Mouse (Mus musculus): ENCODE measurements around the gene Psmd9. TPM values are rescaled to one million over a fixed set of nuclear protein-coding genes. Genes with fewer than 3 reads are reported as not detected.

Gene Psmd9
- total RNA-seq, 2 experiments from 2014 or later, result 9.6 to 14.0 TPM

- no peak for ATAC-seq (ENCODE audit: poor library complexity, severe bottlenecking)
Observed at GRCm38 (mm10) chr5:123294653-123295052, 125.4 kb downstream of the Psmd9 start.

DNA sequence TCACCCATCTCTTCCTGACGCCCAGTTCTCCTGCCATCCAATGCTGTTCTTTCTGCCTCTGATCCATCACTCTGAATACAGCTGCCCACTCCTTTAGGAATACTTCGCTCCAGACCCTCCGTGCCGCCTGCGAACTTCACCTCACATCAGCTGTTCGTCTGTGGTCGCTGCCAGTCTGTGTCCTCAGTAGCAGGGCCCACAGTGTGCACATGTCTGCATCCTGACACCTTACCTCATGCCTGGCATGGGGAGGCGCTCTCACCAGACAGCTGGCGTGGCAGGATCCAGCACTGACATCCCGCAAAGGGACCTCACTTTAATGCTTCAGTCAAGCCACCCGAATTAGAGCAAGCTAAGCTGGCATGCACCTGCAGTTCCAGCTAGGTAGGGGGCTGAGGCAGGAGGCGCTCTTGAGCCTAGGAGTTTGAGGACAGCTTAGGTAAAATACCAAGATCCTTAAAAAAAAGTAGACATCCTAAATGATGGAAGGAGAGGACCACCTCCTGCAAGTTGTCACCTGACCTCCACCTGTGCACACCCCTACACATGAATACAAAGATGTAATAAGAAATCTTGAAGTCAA, 127.1 kb downstream of the Psmd9 start:
- ATAC-seq (ENCODE audit: poor library complexity, severe bottlenecking), result no peak

DNA sequence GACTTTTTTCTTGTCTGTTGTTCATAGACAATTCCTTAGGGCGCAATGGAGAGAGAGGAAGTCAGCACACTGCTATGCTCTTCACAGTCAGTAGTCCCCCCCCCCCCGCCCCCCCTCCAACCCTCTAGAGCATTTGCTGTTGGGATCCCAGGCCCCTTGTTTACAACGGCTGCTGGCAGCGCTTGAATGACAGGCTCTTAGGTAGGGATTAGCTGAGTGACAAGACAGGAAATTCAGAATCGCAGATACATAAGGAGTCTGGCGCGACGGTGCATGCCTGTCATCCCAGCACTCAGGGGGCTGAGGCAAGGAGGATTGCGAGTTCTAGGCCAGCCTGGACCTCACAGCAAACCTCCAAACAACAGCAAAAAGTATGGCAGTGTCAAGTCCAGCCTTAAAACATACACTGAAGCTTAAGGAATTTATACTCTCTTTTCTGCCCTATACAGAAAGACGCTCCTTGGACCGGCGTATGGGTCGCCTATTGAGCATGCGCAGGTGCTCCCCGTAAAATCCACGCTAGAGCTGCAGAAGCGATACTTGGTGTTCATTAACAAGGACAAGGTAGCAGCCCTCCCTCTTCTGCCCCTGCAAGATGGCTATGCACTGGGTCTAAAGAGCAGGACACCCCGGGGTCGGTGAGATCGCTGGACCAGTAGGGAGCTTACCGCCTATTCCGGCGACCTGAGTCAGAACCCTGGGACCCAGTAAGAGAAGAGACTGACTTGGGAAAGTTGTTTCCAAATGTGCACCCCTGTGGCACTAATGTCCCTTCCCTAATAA, 128.0 kb downstream of the Psmd9 start:
- no peak for ATAC-seq (ENCODE audit: poor library complexity, severe bottlenecking)

GRCm38 (mm10) chr5:123297830-123298229, 128.6 kb downstream of the Psmd9 start:
- no peak for ATAC-seq (ENCODE audit: poor library complexity, severe bottlenecking)

GRCm38 (mm10) chr5:123298526-123298925, 129.3 kb downstream of the Psmd9 start:
- ATAC-seq (ENCODE audit: poor library complexity, severe bottlenecking), result no peak

Other genes with a start within 250 kb of the Psmd9 start
- 29.1 and 38.3 TPM in 2 replicates for gene Kdm2b, start 179.6 kb upstream of the Psmd9 start, total RNA-seq (2015)
- gene Kdm2b, start 179.6 kb upstream of the Psmd9 start, total RNA-seq (2017), result 31.6 and 38.6 TPM in 2 replicates
- 80.5 and 87.4 TPM in 2 replicates for gene Orai1, start 154.3 kb upstream of the Psmd9 start, total RNA-seq (2015)
- 21.0 and 21.8 TPM in 2 replicates for gene Orai1, start 154.3 kb upstream of the Psmd9 start, total RNA-seq (2017)
- not detected in 2 replicates for gene Morn3, start 122.4 kb upstream of the Psmd9 start, total RNA-seq (2015)
- not detected in 2 replicates for gene Morn3, start 122.4 kb upstream of the Psmd9 start, total RNA-seq (2017)
- gene Tmem120b, start 101.0 kb upstream of the Psmd9 start, total RNA-seq (2015), result 0.87 and 2.5 TPM in 2 replicates
- gene Tmem120b, start 101.0 kb upstream of the Psmd9 start, total RNA-seq (2017), result 0.29 and 1.3 TPM in 2 replicates
- gene Rhof, start 36.7 kb upstream of the Psmd9 start, total RNA-seq (2015), result 5.4 and 7.6 TPM in 2 replicates
- gene Rhof, start 36.7 kb upstream of the Psmd9 start, total RNA-seq (2017), result 6.4 and 6.5 TPM in 2 replicates
- 40.4 and 44.9 TPM in 2 replicates for gene Setd1b, start 27.2 kb upstream of the Psmd9 start, total RNA-seq (2015)
- 4.1 and 8.7 TPM in 2 replicates for gene Setd1b, start 27.2 kb upstream of the Psmd9 start, total RNA-seq (2017)
- gene Hpd, start 13.3 kb downstream of the Psmd9 start, total RNA-seq (2015), result not detected in 2 replicates
- gene Hpd, start 13.3 kb downstream of the Psmd9 start, total RNA-seq (2017), result not detected in 2 replicates
- gene Wdr66, start 82.7 kb downstream of the Psmd9 start, total RNA-seq (2015), result 0.29 TPM in 1 of 2 replicates, not detected in the other
- gene Wdr66, start 82.7 kb downstream of the Psmd9 start, total RNA-seq (2017), result not detected in 2 replicates
- gene Bcl7a, start 174.4 kb downstream of the Psmd9 start, total RNA-seq (2015), result 3.8 and 4.0 TPM in 2 replicates
- 3.8 and 4.7 TPM in 2 replicates for gene Bcl7a, start 174.4 kb downstream of the Psmd9 start, total RNA-seq (2017)
- gene Mlxip, start 225.4 kb downstream of the Psmd9 start, total RNA-seq (2015), result 37.0 and 40.0 TPM in 2 replicates
- 11.7 and 15.9 TPM in 2 replicates for gene Mlxip, start 225.4 kb downstream of the Psmd9 start, total RNA-seq (2017)

Measured in megakaryocyte, adult 5-6 weeks (primary cell).